Mouse (Mus musculus): ENCODE data around the gene Nmrk2.
"Not testable (repeated sequence)": the region's sequence is repeated elsewhere in the genome, so short reads cannot be mapped to it uniquely, and the experiment has no call there.

The Nmrk2 gene

GRCm38 (mm10) chr10:81184765-81185164, 17.1 kb downstream of the Nmrk2 start:
- no peak for DNase-seq (ENCODE audit: low read depth, low spot score)

DNA sequence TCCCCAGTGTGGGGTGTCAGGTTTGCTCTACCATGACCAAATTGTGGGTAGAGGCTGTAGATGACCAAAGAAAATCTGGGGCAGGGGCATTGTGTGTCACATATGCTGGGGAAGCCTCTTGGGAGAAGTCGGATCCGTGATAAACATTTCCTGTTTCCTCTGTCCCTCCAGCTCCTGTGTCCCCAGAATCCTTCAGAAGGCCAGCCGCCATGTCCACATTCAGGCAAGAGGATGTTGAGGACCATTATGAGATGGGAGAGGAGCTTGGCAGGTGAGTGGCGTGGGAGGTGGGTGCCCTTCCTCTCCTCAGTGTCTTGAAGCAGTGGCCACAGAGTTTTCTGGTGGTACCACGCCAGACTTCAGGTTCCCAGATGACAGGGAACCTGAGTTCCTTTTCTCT, 18.0 kb downstream of the Nmrk2 start, which contains the start of gene 4930442H23Rik:
TSS of gene 4930442H23Rik (minus strand) at position 45 of the 400 bp plus-strand sequence.
- no peak for DNase-seq (ENCODE audit: low read depth, low spot score)

DNA sequence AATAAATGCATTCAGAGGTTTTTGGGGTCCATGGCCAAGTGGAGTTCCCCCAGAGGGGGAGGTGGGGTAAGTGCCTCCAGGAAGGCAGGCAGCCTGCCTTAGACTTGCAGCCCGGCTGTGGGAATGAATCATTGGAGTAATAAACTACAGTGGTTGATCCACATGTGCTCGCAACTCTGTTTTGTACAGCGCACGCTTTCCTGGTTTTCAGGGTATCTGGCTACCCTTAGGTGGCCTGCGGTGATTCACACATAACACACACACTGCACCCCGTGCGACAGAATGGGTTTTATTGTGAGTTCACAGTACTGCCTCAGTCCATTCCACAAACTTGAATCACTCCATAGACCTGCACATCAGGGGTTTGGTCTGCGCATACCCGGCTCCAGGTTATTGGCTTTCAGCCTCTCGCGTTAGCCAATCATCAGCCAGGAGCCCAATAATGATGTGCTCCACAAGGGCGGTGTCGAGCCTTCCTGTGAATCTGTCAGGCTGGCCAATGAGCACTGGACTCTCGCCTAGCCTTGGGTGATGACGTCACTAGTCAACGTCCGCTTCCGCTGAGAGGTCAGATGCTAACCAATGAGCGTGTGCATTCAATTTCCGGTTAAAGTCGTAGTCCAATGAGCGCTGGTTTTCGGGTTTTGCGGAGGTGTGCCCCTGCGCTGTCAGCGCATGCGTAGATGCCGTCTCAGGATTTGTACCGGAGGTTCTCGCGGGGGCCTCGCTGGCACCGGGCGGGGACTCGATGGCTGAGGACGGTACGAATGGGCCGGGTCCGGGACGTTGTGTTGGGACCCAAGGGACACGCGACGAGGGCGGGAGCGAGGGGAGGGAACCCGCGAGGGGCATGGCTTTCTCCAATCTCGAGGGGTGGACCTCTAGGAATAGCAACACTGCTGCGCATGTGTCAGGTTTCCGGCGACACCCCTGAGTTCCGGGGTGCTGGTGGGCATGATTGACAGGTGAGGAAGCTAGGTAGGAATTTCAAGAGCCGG, 19.2 kb downstream of the Nmrk2 start, which contains the start of gene Dapk3:
TSS of gene Dapk3 (plus strand) at position 670 of the 998 bp plus-strand sequence.
- peak; percentile 99 for DNase-seq (ENCODE audit: low read depth, low spot score)

DNA sequence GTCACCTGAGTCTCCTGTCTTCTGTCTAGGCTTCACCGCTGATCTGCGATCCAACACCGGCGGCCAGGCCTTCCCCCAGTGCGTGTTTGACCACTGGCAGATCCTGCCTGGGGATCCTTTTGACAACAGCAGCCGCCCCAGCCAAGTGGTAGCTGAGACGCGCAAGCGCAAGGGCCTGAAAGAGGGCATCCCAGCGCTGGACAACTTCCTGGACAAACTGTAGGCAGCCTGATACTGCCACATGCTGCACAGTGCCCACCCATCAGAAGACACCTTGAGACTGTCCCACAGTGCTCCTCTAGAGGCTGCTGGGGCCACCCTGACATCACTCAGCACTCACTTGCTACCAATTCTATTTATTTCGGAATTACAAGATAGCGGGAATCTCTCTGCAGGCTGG, 20.0 kb downstream of the Nmrk2 start:
- DNase-seq (ENCODE audit: low read depth, low spot score) = not testable (repeated sequence)

DNA sequence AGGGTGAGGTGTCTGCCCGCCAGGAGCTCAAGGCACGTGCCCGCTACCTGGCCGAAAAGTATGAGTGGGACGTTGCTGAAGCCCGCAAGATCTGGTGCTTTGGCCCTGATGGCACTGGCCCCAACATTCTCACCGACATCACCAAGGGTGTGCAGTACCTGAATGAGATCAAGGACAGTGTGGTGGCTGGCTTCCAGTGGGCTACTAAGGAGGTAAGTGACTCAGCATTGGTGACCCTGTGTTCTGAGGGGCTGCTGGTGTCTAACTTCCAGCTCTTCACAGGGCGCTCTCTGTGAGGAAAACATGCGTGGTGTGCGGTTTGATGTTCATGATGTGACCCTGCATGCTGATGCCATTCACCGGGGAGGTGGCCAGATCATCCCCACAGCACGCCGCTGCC, 20.9 kb downstream of the Nmrk2 start:
- DNase-seq (ENCODE audit: low read depth, low spot score) = no peak

DNA sequence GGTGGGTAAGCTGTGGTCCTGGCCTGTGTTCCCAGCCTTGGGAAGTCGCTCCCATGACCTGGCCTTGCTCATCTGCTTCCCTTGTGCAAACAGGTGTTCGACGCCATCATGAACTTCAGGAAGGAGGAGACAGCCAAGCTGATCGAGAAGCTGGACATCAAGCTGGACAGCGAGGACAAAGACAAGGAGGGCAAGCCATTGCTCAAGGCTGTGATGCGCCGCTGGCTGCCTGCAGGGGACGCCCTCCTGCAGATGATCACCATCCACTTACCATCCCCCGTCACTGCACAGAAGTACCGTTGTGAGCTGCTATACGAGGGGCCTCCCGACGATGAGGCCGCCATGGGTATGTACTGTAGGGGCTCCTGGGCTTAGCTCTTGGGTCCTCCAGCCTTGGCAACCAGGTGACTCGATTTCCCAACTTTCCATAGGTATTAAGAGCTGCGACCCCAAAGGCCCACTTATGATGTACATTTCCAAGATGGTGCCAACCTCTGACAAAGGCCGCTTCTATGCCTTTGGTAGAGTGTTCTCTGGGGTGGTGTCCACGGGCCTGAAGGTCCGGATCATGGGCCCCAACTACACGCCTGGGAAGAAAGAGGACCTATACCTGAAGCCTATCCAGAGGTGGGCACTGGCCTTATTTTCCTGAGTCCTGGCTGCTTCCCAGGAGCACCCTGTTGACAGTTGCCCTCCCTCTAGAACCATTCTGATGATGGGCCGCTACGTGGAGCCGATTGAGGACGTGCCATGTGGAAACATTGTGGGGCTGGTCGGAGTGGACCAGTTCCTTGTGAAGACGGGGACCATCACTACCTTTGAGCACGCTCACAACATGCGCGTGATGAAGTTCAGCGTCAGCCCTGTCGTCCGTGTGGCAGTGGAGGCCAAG, 22.2 kb downstream of the Nmrk2 start:
- no peak for DNase-seq (ENCODE audit: low read depth, low spot score)

GRCm38 (mm10) chr10:81178927-81179326, 22.9 kb downstream of the Nmrk2 start:
- DNase-seq (ENCODE audit: low read depth, low spot score) = no peak

DNA sequence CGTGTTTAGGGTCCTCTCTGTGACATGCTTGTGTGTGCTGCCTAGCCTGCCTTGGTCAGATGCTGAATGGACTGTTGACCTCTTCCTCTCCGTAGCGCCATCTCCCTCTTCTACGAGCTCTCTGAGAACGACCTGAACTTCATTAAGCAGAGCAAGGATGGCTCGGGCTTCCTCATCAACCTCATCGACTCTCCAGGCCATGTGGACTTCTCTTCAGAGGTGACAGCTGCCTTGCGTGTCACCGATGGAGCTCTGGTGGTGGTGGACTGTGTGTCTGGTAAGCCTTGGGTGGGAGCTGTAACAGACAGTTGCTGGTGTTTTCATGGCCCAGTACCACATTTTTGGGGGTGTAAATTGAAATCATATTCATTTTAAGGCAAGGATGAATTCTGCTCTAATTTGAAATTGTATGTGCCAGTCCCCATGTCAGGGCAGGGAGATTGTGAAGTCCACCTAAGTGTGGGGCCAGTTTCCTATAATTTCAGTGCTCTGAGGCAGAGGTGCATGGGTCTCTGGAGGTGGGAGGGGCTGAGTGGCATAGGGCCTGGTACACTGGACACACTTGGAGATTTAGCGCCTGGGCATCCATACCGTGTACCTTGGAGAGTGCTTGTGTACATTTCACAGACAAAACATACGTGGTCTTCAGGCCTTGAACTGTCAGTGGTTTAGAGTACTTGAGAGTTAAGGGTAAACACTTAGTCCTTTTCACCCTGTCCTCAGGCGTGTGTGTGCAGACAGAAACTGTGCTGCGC, 23.7 kb downstream of the Nmrk2 start:
- DNase-seq (ENCODE audit: low read depth, low spot score) = no peak

GRCm38 (mm10) chr10:81177491-81177925, 24.3 kb downstream of the Nmrk2 start:
- DNase-seq (ENCODE audit: low read depth, low spot score) = no peak

- peak; percentile 97 for DNase-seq (ENCODE audit: low read depth, low spot score)
These were observed 25.2 kb downstream of the Nmrk2 start, which contains the start of gene Eef2 for GRCm38 (mm10) chr10:81176466-81177271. Gene Eef2, plus strand, starts transcription at chr10:81176631.

GRCm38 (mm10) chr10:81175936-81176465, 25.9 kb downstream of the Nmrk2 start:
- no peak for DNase-seq (ENCODE audit: low read depth, low spot score)

GRCm38 (mm10) chr10:81175345-81175701, 26.5 kb downstream of the Nmrk2 start:
- not testable (repeated sequence) for DNase-seq (ENCODE audit: low read depth, low spot score)

GRCm38 (mm10) chr10:81174617-81175344, 27.1 kb downstream of the Nmrk2 start:
- no peak for DNase-seq (ENCODE audit: low read depth, low spot score)

DNA sequence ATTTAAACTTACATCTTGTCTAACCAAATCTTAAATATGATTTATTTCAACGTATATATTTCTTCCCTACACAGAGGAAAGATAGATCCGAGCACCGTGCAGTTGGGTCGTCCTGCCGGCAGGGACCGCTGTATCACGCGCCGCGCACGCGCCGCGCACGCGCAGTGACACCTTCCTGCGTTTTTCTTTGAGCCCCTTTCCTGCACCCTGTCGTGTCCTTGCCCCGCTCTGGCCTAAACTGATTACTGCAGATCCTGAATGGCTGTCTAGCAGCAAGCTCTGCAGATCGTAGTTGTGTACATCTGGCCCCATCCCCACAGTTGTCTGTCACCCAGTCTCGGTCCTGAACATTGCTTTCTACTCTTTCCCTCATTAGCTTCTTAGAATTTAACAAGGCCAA, 28.7 kb downstream of the Nmrk2 start:
- peak; percentile 75 for DNase-seq (ENCODE audit: low read depth, low spot score)

DNA sequence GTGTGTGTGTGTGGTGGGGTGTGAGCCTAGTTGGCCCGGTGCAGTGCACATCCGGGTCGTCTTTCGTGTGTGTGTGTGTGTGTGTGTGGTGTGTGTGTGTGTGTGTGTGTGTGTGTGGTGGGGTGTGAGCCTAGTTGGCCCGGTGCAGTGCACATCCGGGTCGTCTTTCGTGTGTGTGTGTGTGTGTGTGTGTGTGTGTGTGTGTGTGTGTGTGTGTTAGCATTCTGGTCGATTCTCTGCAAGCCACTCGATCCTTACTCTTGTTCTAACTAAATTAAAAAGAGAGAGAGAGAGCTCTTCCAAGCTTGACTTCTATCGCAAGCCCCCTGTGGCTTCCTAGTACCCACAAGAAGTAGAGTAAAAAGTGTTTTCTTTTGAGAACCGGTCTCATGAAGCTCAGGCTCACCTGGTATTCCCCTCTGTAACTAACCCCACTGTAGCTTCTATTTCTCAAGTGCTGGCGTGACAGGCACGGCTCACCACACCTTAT, 32.4 kb downstream of the Nmrk2 start:
- DNase-seq (ENCODE audit: low read depth, low spot score) = not testable (repeated sequence)

DNA sequence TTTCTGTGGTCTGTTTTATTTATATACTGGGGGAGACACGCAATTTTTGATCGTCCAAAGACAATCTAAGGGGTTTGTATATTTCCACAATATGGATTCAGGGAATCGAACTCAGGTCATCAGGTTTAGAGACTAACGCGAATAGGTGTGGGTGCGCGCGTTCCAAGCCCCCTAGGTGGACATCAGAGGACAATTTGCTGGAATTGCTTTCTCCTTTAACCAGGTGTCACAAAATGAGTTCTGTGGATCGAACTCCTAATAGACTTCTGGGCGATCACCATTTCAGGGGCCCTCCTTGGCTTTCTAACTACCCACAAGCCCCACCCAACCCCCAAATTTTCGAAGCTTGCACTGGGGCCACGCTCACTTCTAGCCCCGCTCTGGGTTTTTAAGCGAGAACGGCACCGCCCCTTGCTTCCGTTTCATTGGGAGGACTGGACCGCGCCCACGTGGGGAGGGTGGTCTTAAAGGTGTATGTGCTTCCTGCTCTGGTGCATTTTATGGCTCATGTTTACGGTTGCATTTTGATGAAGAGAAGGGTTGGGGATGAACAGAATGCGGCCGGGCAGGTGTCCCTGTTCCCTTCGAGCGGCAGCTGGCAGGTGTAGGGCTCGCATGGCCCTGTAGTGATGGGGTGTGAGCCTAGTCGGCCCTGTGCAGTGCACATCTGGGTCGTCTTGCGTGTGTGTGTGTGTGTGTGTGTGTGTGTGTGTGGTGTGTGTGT, 33.2 kb downstream of the Nmrk2 start:
- DNase-seq (ENCODE audit: low read depth, low spot score) = no peak

GRCm38 (mm10) chr10:81168087-81168431, 33.8 kb downstream of the Nmrk2 start:
- DNase-seq (ENCODE audit: low read depth, low spot score) = no peak

DNA sequence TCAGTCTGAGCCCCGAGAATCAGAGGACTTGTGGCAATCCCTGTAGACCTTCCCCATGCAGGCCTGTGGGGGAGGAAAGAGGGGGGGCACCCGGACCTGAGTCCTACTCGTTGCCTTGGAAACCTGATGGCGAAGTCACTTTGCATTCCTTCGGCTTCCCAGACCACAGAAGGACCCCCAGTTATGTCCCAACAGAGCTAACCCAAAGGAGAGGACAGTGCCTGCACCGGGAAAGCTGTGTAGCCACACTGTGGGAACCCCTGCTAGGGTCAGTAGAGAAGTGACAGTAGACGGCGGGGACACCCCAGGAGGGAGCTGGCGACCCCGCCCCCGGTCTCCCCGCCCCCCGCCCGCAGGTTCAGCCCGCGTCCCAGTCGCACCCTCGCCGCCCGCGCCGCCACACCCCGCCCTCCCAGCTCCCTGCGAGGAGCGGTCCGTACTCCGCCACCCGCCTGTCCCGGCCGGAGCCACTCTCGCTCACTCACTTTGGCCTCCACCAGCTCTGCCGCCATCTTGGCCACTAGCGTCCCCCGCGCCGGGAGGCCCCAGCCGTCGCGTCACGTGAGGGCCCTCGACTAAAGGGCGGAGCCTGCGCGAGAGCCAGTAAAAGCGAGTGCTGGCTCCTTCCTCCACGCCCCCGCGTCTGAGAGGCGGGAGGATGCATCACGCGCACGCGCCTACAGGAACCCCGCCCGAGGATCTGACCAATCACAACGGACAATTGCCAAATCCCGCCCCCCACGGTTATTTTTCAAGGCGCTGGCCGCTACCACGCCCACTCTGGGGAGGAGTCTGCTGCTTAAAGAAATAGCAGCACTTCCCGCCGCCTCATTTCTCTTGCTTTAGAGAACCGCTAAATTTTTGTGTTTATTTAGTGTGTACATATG, 34.4 kb downstream of the Nmrk2 start, which contains the start of gene Pias4:
TSS of gene Pias4 (minus strand) at position 724 of the 887 bp plus-strand sequence.
- peak; percentile 99 for DNase-seq (ENCODE audit: low read depth, low spot score)

All from retina, adult 2 months (tissue).